Mouse (Mus musculus): ENCODE measurements around the gene Prkag1. TPM values are rescaled to one million over a fixed set of nuclear protein-coding genes. Genes with fewer than 3 reads are reported as not detected.

Gene Prkag1
- polyA plus RNA-seq, 1 experiment = 51.0 TPM

- Histone ChIP-seq H3K36me3 (ENCODE audit: control insufficient read depth, insufficient read depth, low read length, poor library complexity, severe bottlenecking) (no peaks in the 10 kb centered on the region), H3K4me3 (ENCODE audit: low read depth, low read length) (no peak overlapping the region), H3K9ac (ENCODE audit: low read depth, poor library complexity, severe bottlenecking) (no peak overlapping the region), H3K27me3 (ENCODE audit: control insufficient read depth, insufficient read depth, low read length, poor library complexity, severe bottlenecking) (peaks cover 4% of the 10 kb centered on the region), H3K4me1 (ENCODE audit: control insufficient read depth, insufficient read depth, low read length) (no peaks in the 10 kb centered on the region), H3K27ac (ENCODE audit: insufficient read depth, low read length) (no peak overlapping the region), H3K9me3 (replicated peaks; ENCODE audit: control insufficient read depth, insufficient read depth, low read length, poor library complexity, severe bottlenecking) (no peaks in the 10 kb centered on the region)
- no peak for TF ChIP-seq POLR2A (IDR thresholded peaks at IDR 0.05; ENCODE audit: insufficient read depth, low read length)
- no peak for TF ChIP-seq EP300 (IDR thresholded peaks at IDR 0.05; ENCODE audit: insufficient read depth, low read depth, low read length)
- no peak for TF ChIP-seq CTCF (IDR thresholded peaks at IDR 0.05; ENCODE audit: low read depth, low read length)
Measured at GRCm38 (mm10) chr15:98796803-98797595, 34.3 kb downstream of the Prkag1 start.

DNA sequence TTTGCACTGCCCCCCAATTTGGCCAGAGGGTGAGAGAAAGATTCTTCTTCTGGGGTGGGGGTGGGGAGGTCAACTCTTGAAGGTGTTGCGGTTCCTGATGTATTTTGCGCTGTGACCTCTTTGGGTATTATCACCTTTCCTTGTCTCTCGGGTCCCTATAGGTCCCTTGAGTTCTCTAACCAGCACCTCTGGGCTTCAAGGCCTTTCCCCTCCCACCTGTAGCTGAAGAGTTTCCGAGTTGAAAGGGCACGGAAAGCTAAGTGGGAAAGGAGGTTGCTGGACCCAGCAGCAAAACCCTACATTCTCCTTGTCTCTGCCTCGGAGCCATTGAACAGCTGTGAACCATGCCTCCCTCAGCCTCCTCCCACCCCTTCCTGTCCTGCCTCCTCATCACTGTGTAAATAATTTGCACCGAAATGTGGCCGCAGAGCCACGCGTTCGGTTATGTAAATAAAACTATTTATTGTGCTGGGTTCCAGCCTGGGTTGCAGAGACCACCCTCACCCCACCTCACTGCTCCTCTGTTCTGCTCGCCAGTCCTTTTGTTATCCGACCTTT, 38.1 kb downstream of the Prkag1 start:
- H3K36me3 ChIP-seq (ENCODE audit: control insufficient read depth, insufficient read depth, low read length, poor library complexity, severe bottlenecking) = no peaks in the 10 kb centered on the region
- no peak for TF ChIP-seq CTCF (IDR thresholded peaks at IDR 0.05; ENCODE audit: low read depth, low read length)
- no peak for TF ChIP-seq EP300 (IDR thresholded peaks at IDR 0.05; ENCODE audit: insufficient read depth, low read depth, low read length)
- TF ChIP-seq POLR2A (IDR thresholded peaks at IDR 0.05; ENCODE audit: insufficient read depth, low read length) = no peak
- H3K27ac ChIP-seq (ENCODE audit: insufficient read depth, low read length) = no peak overlapping the region
- no peaks in the 10 kb centered on the region for H3K9me3 ChIP-seq (replicated peaks; ENCODE audit: control insufficient read depth, insufficient read depth, low read length, poor library complexity, severe bottlenecking)
- H3K4me1 ChIP-seq (ENCODE audit: control insufficient read depth, insufficient read depth, low read length) = no peaks in the 10 kb centered on the region
- no peak overlapping the region for H3K4me3 ChIP-seq (ENCODE audit: low read depth, low read length)
- H3K27me3 ChIP-seq (ENCODE audit: control insufficient read depth, insufficient read depth, low read length, poor library complexity, severe bottlenecking) = peaks cover 19% of the 10 kb centered on the region
- H3K9ac ChIP-seq (ENCODE audit: low read depth, poor library complexity, severe bottlenecking) = no peak overlapping the region

DNA sequence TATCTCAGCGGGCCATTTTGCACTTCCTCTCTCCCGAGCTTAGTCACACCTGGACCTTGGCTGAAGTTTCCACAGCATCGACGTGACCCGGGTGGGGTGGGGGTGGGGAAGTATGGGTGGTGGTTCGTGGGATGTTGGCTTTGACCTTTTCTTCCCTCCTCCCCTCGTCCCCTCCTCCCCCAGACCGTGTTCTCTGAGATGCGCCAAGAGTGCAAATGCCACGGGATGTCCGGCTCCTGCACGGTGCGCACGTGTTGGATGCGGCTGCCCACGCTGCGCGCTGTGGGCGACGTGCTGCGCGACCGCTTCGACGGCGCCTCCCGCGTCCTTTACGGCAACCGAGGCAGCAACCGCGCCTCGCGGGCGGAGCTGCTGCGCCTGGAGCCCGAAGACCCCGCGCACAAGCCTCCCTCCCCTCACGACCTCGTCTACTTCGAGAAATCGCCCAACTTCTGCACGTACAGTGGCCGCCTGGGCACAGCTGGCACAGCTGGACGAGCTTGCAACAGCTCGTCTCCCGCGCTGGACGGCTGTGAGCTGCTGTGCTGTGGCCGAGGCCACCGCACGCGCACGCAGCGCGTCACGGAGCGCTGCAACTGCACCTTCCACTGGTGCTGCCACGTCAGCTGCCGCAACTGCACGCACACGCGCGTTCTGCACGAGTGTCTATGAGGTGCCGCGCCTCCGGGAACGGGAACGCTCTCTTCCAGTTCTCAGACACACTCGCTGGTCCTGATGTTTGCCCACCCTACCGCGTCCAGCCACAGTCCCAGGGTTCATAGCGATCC, 38.9 kb downstream of the Prkag1 start:
- Histone ChIP-seq H3K9me3 (replicated peaks; ENCODE audit: control insufficient read depth, insufficient read depth, low read length, poor library complexity, severe bottlenecking) (no peaks in the 10 kb centered on the region), H3K27me3 (ENCODE audit: control insufficient read depth, insufficient read depth, low read length, poor library complexity, severe bottlenecking) (peaks cover 19% of the 10 kb centered on the region), H3K9ac (ENCODE audit: low read depth, poor library complexity, severe bottlenecking) (no peak overlapping the region), H3K36me3 (ENCODE audit: control insufficient read depth, insufficient read depth, low read length, poor library complexity, severe bottlenecking) (no peaks in the 10 kb centered on the region), H3K4me3 (ENCODE audit: low read depth, low read length) (peak overlapping the region; percentile 14), H3K27ac (ENCODE audit: insufficient read depth, low read length) (no peak overlapping the region), H3K4me1 (ENCODE audit: control insufficient read depth, insufficient read depth, low read length) (no peaks in the 10 kb centered on the region)
- TF ChIP-seq CTCF (IDR thresholded peaks at IDR 0.05; ENCODE audit: low read depth, low read length) (no peak), POLR2A (IDR thresholded peaks at IDR 0.05; ENCODE audit: insufficient read depth, low read length) (no peak), EP300 (IDR thresholded peaks at IDR 0.05; ENCODE audit: insufficient read depth, low read depth, low read length) (no peak)

- Histone ChIP-seq H3K27ac (ENCODE audit: insufficient read depth, low read length) (no peak overlapping the region), H3K4me1 (ENCODE audit: control insufficient read depth, insufficient read depth, low read length) (no peaks in the 10 kb centered on the region), H3K27me3 (ENCODE audit: control insufficient read depth, insufficient read depth, low read length, poor library complexity, severe bottlenecking) (peaks cover 19% of the 10 kb centered on the region), H3K9me3 (replicated peaks; ENCODE audit: control insufficient read depth, insufficient read depth, low read length, poor library complexity, severe bottlenecking) (no peaks in the 10 kb centered on the region), H3K36me3 (ENCODE audit: control insufficient read depth, insufficient read depth, low read length, poor library complexity, severe bottlenecking) (no peaks in the 10 kb centered on the region), H3K4me3 (ENCODE audit: low read depth, low read length) (no peak overlapping the region), H3K9ac (ENCODE audit: low read depth, poor library complexity, severe bottlenecking) (no peak overlapping the region)
- TF ChIP-seq EP300 (IDR thresholded peaks at IDR 0.05; ENCODE audit: insufficient read depth, low read depth, low read length) = no peak
- no peak for TF ChIP-seq CTCF (IDR thresholded peaks at IDR 0.05; ENCODE audit: low read depth, low read length)
- no peak for TF ChIP-seq POLR2A (IDR thresholded peaks at IDR 0.05; ENCODE audit: insufficient read depth, low read length)
Measured at GRCm38 (mm10) chr15:98791771-98792170, 39.5 kb downstream of the Prkag1 start.

DNA sequence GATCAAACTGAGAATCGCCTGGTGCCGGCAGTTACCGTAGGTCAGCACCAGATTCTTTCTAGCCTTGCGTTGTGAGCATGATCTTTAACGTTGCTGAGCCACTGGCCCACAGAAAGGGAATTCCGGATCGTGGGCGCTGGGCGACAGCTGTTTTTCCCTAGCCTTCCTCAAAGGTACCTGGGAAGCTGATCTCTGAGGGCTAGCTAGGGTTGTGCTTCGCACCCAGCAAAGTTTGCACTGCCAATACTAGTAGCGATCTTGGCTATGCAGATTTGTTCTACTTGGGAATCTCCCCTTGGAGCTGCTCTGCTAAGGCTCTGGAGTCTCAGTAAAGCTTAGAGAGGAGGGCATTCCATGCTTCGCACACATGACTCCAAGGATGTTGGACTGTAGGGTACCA, 40.1 kb downstream of the Prkag1 start:
- no peak overlapping the region for H3K27ac ChIP-seq (ENCODE audit: insufficient read depth, low read length)
- no peaks in the 10 kb centered on the region for H3K36me3 ChIP-seq (ENCODE audit: control insufficient read depth, insufficient read depth, low read length, poor library complexity, severe bottlenecking)
- peaks cover 19% of the 10 kb centered on the region for H3K27me3 ChIP-seq (ENCODE audit: control insufficient read depth, insufficient read depth, low read length, poor library complexity, severe bottlenecking)
- H3K9ac ChIP-seq (ENCODE audit: low read depth, poor library complexity, severe bottlenecking) = no peak overlapping the region
- H3K4me1 ChIP-seq (ENCODE audit: control insufficient read depth, insufficient read depth, low read length) = no peaks in the 10 kb centered on the region
- no peak for TF ChIP-seq EP300 (IDR thresholded peaks at IDR 0.05; ENCODE audit: insufficient read depth, low read depth, low read length)
- no peak for TF ChIP-seq POLR2A (IDR thresholded peaks at IDR 0.05; ENCODE audit: insufficient read depth, low read length)
- no peak for TF ChIP-seq CTCF (IDR thresholded peaks at IDR 0.05; ENCODE audit: low read depth, low read length)
- no peaks in the 10 kb centered on the region for H3K9me3 ChIP-seq (replicated peaks; ENCODE audit: control insufficient read depth, insufficient read depth, low read length, poor library complexity, severe bottlenecking)
- H3K4me3 ChIP-seq (ENCODE audit: low read depth, low read length) = 0 out of 2 replicates have a peak overlapping the region, but pooled peaks have one; percentile 3
